Mouse (Mus musculus) Patski (cell line): Measurements from ENCODE around the gene Ncoa3. TPM values are rescaled to one million over a fixed set of nuclear protein-coding genes. Genes with fewer than 3 reads are reported as not detected.

Source experiments
- ATAC-seq: fragments of 100-300 bp; one replicate; pipeline ENCODE4 v1.8.0; 2021
- CTCF ChIA-PET: fragments of 350-600 bp; sonication (Branson Sonifier 250); formaldehyde crosslinking; loops from one replicate; lab custom pipeline; 2022; ENCODE audit warnings: inconsistent platforms; lab: Charles Lee
- POLR2A ChIA-PET: fragments of 350-600 bp; sonication (Branson Sonifier 250); formaldehyde crosslinking; loops from one replicate; lab custom pipeline; 2022; ENCODE audit warnings: antibody characterized with exemption, inconsistent platforms; lab: Charles Lee
- DNase-seq: peaks from one replicate; pipeline ENCODE4 v3.0.0-alpha.2; 2011; ENCODE audit warnings: low read depth, low spot score
- H3K27me3 ChIP-seq: fragments of 371-371 bp; one replicate; pipeline ENCODE4 v1.5.1; 2021
- CTCF ChIP-seq: fragments of 100-300 bp; IDR thresholded peaks from one replicate; pipeline ENCODE4 v1.5.1; 2021
- in situ Hi-C: fragments of 300-500 bp; cut with MboI; formaldehyde crosslinking; loops from 3 replicates; pipeline ENCODE4 v1.11.1; 2018; ENCODE audit warnings: low pct_unique_long_range_greater_than_20kb, mixed read lengths
- polyA plus RNA-seq: library from polyadenylated mRNA; unstranded; gene quantifications from one replicate; pipeline ENCODE4 v1.2.3, GENCODE M21; 2021

Ncoa3 gene
- polyA plus RNA-seq, 1 experiment from 2014 or later = 22.5 TPM

DNA sequence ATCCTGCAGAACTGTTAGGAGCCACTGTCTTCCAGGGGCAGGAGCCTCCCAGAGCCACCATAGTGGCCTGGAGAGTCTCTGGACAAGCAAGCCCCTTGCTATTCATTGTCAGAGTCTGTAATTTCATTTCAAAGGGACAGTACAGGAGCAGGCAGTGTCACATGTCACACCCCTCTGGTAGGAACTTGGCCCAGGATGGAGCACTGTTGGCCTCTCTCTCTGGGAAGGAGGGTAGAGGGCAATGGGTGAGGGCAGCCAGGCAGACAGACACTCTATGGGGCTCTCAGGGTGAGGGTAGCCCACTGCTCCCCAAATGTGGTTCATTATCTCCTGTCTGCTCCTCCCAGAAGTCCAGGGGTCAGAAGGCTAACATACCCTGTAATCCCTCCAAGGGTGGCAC, 99.2 kb downstream of the Ncoa3 start:
- in situ Hi-C loops = no loop called here
- CTCF ChIA-PET = interaction anchor here (1.0 kb wide), 1 partner anchor 481 kb away, joined by 3 read pairs; no protein-coding TSS in a partner anchor
- POLR2A ChIA-PET = no interaction called here
- no peaks in the 10 kb centered on the region for H3K27me3 ChIP-seq
- TF ChIP-seq CTCF = no peak
- no peak for DNase-seq
- no peak for ATAC-seq

DNA sequence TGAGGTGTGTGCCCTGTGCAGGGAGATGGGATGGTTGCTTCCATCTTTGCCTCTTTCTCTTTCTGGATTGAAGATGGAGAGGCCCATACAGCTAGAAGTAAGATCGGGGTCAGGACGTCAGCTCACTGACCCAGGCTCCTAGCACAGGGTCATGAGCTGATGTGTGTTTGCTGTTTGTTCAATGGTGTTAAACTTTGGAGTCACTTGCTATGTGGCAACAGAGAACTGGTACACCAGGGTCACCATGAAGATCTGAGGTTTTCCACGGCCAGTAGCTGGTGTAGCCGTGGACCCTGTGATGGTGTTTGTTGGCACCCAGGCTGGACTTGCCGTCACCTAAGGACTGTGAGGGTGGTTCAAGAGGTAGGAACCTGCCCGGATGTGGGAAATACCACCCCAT, 100.0 kb downstream of the Ncoa3 start:
- DNase-seq (no peak), ATAC-seq (no peak)
- POLR2A ChIA-PET = no interaction called here
- H3K27me3 ChIP-seq = no peaks in the 10 kb centered on the region
- in situ Hi-C loops = no loop called here
- CTCF ChIA-PET = interaction anchor here (1.0 kb wide), 1 partner anchor 10 kb away, joined by 4 read pairs; no protein-coding TSS in a partner anchor
- no peak for TF ChIP-seq CTCF

DNA sequence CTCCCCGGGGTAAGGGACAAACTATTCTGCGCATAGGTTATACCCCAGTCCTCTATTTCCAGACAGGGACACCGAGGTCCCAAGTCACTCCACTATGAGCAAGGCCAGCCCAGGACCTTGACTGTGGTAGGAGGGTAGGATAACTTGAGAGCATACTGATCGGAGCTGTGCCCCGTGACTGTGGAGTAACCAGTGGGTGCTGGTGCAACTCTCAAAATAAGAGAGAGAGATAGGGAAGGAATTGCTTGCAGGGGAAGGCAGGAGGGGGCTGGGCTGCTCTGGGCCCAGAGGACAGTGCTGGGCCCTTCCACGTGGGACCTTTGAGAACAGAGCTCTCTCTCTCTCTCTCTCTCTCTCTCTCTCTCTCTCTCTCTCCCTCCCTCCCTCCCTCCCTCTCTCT, 103.9 kb downstream of the Ncoa3 start:
- in situ Hi-C loops = loop anchor here (5.0 kb wide), 1 partner anchor 346 kb away; no protein-coding TSS in a partner anchor
- no peak for TF ChIP-seq CTCF
- CTCF ChIA-PET = interaction anchor here (0.9 to 1.2 kb wide), 2 partner anchors 14 to 459 kb away, joined by 3 read pairs; no protein-coding TSS in a partner anchor
- POLR2A ChIA-PET = no interaction called here
- H3K27me3 ChIP-seq = no peaks in the 10 kb centered on the region
- DNase-seq (no peak), ATAC-seq (no peak)

DNA sequence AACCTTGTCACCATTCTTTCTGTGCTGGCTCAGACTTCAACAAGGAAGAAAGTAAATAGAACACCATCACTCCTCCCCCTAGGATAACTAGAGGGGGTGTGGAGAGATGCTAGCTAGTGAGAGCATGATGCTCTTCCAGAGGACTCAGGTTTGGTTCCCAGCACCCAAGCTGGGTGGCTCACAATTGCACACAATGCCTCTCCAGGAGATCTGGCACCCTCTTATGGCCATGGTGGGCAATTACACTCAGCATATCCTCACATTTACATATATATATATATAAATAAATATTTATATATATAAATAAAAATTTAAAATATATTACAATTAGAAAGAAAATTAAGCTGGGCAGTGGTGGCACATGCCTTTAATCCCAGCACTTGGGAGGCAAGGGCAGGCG, 104.4 kb downstream of the Ncoa3 start:
- POLR2A ChIA-PET = no interaction called here
- in situ Hi-C loops = loop anchor here (5.0 kb wide), 1 partner anchor 345 kb away; no protein-coding TSS in a partner anchor
- no peaks in the 10 kb centered on the region for H3K27me3 ChIP-seq
- TF ChIP-seq CTCF = no peak
- DNase-seq (no peak), ATAC-seq (no peak)
- CTCF ChIA-PET = interaction anchor here (1.2 to 1.6 kb wide), 2 partner anchors 12 to 15 kb away, joined by 3 read pairs; no protein-coding TSS in a partner anchor

DNA sequence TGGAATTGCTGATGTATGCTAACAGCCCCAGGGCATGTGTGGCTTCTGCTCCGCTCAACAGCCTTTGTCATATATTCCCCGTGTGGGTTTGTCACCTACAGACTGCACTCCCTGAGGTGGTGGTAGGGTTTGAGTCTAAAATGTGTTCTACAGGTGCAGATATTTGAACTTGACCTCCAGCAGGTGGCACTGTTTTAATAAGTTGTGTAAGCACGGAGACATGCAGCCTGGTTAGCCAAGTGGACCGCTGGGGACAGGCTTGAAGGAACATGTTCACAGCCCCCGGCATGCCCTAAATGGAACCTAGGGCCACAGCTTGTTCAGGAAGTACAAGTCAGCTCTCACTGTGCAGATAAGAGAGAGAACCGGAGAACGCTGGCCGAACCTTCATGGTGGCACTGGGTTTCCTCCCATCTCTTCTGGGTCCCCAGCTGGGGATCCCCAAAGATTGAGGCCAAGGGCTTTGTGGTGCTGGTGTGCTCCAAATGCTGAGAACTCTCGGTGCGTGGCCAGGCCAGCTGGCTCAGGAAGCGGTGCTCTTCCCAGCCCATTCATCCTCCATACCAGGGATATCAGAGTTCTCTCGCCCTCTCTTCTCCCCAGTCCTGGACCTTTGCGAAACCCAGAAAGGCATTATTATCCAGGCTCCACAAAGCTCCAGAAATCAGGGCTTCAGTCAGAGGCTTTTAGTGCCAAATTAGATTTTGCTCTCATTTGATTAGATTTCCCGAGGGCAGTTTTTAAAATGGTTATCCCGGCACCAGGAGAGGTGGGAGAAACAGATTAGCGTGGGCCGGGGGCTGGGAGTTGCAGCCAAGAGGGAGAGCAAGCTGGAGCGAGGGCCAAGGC, 105.2 kb downstream of the Ncoa3 start:
- no peaks in the 10 kb centered on the region for H3K27me3 ChIP-seq
- DNase-seq = no peak
- ATAC-seq = no peak
- no peak for TF ChIP-seq CTCF
- in situ Hi-C loops = loop anchor here (5.0 kb wide), 1 partner anchor 345 kb away; no protein-coding TSS in a partner anchor
- POLR2A ChIA-PET = interaction anchor here (0.6 to 1.2 kb wide), 2 partner anchors 15 to 177 kb away, joined by 3 read pairs; no protein-coding TSS in a partner anchor
- CTCF ChIA-PET = interaction anchor here (1.6 kb wide), 1 partner anchor 11 kb away, joined by 3 read pairs; no protein-coding TSS in a partner anchor

DNA sequence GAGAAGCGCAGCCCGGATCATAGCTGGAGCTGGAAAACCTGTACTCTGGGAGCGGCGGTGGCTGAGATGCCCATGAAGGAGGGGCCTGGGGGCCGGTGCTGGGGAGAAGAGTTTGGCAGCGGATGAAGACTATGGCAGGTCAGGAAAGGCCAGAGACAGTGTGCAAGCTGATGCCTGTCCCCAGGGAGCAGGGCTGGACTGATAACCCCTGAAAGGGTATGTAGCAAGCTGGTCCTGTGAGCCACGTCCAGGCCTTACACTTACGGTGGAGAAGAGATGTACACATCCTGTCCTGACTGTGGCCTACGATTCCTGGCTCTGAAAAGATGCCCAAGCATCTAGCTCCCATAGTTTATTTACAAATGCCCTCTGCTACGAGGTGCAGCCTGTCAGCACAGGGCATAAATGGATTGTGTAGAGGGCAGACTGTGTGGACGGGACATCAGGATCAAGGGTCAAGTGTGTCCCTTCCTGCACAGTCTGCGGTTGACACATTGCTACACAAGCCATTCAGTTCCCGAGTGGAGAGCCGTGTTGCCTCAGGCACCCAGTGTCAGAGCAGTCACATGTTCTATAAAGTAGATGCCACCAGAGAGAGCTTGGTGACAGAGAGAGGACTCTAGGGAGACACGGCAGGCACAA, 106.0 kb downstream of the Ncoa3 start:
- no peak for ATAC-seq
- DNase-seq = no peak
- POLR2A ChIA-PET = interaction anchor here (0.6 to 1.2 kb wide), 2 partner anchors 16 to 177 kb away, joined by 3 read pairs; no protein-coding TSS in a partner anchor
- in situ Hi-C loops = loop anchor here (5.0 kb wide), 1 partner anchor 344 kb away; no protein-coding TSS in a partner anchor
- TF ChIP-seq CTCF = no peak
- no peaks in the 10 kb centered on the region for H3K27me3 ChIP-seq
- CTCF ChIA-PET = interaction anchor here (1.6 kb wide), 1 partner anchor 10 kb away, joined by 3 read pairs; no protein-coding TSS in a partner anchor

DNA sequence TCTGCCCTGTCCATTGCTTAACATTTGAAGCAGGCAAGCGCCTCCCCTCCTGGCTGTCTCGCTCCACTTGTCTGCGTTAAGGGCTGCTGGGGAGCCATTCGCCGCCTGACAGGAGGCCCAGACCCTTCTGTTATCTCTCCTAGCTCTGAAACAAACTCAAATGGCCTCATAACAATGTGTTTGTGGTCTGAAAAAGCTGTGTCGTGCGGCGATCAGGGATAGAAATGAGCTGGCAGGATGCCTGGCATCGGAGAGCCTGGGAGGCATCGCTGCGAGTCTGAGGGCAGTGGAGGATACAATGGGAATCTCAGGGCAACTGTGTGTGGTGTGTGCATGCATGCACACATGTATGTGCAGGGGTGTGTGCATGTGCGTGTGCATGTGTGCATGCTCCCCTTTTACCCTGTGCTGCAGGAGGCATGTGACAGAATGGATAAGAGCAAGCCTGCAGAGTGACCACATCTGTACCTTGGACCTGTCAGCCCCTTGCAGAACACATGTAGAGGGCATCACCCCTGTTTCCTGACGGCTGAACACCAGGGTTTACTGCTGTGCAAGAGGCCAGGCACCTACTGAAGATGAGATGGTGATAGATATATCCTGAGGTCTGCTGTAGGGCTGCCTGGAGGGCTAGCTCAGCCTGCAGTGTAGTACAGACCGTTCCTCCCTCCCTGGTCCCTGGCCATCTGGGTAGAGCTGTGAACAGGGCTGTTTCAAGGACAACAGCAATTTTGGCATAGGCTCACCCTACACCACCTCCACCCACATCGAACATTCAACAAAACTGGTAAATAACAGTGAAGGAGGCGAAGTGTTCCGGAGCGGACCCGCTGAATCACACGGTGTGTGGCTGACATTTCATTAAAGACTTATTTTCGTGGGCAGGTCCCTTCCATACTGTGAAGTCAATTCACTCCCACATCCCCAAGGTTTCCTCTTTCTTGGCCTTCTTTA, 108.2 kb downstream of the Ncoa3 start:
- TF ChIP-seq CTCF = no peak
- ChIA-PET POLR2A (no interaction called here), CTCF (no interaction called here)
- in situ Hi-C loops = no loop called here
- DNase-seq (no peak), ATAC-seq (no peak)
- H3K27me3 ChIP-seq = no peaks in the 10 kb centered on the region

DNA sequence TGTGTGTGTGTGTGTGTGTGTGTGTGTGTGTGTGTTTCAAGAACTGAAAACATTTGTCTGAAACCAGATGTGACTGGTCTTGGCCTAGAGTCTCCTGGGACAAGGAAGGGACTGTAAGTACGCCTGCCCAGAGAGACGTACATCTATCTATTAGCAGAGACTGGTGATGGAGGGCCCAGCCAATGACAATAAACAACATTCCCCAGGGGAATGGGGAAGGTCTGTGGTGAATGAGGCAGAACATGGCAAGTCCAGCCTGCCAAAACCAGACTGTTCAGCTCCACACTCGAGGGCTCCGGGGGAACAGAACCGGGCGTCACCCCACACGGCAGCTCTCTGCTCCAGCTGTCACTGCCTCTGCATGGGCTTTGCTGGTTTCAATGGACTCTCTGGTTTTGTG, 110.5 kb downstream of the Ncoa3 start:
- ATAC-seq = no peak
- no peak for TF ChIP-seq CTCF
- H3K27me3 ChIP-seq = no peaks in the 10 kb centered on the region
- POLR2A ChIA-PET = no interaction called here
- no peak for DNase-seq
- in situ Hi-C loops = no loop called here
- CTCF ChIA-PET = no interaction called here

DNA sequence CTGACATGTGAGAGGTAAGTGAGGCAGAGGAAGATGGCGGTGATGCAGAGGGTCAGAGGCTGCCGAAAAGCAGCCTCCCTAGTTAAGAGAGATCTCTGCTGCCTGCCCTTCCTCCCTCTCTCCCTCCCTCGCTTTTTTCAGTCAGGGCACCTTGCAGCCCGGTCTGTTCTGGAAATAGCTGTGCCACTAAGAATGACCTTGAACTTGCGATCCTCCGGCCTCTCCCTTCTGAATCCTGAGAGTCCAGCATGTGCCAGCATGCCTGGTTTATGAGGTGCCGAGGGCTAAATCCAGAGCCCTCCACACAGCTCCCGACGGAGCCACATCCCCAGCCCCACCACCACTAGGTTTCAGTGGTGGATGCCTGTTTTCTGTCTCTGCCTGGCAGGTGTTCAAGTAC, 113.5 kb downstream of the Ncoa3 start:
- H3K27me3 ChIP-seq = no peaks in the 10 kb centered on the region
- TF ChIP-seq CTCF = no peak
- POLR2A ChIA-PET = interaction anchor here (0.5 to 1.2 kb wide), 2 partner anchors 29 to 684 kb away, joined by 3 read pairs; no protein-coding TSS in a partner anchor
- in situ Hi-C loops = loop anchor here (5.0 kb wide), 1 partner anchor 46 kb away; no protein-coding TSS in a partner anchor
- CTCF ChIA-PET = no interaction called here
- no peak for ATAC-seq
- DNase-seq = no peak
